In the genomic region with DNA sequence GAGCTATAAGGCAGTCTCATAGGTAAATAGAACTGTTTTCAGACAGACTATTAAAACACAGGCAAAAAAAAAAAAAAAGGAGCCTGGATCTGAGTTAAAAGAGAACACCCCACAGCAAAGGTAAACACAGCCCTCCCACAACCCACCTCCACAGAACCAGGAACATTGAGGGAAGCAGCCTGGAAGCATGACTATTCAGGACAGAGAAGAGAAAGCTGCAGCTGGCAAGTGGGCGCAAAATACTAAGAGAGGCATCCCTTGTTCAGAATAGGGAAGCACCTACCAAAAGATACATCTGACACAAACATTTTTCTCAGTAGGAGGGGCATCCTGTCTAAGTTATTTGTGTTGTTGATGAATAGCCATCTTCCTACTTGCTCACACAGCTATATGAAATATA, we compare ENCODE assay signal across 18 mouse cellular contexts.
DNase-seq lines count a peak whose midpoint lies in the region; ATAC-seq and TF ChIP-seq lines count a peak whose summit lies in the region.
"Had no signal": no experiment of that assay in that cellular context is flagged by ENCODE, and none has a peak within 500 bp of the region (broad histone marks: within the 10 kb centered on the region; RNA-seq: fewer than 3 reads in every experiment).

No protein-coding gene starts in this region.

- no peak for ATAC-seq in liver, postnatal 0 days
- no peak for ATAC-seq in megakaryocyte progenitor cell, adult 5-6 weeks (replicated peaks; ENCODE audit: poor library complexity)
- ATAC-seq: hindbrain, embryonic 16.5 days had no signal

- peak; percentile 92 for DNase-seq in right cerebral cortex, adult 18-20 months
- no peak for DNase-seq in right cerebral cortex, postnatal 4 days
- DNase-seq in layer of hippocampus, adult 9-10 months (ENCODE audit: low spot score) = peak; percentile 8
- peak; percentile 60 to 97 for DNase-seq in left cerebral cortex, postnatal 25 days (ENCODE audit: low spot score in 2 of 2)
- no peak for DNase-seq in urinary bladder, adult 2 months (ENCODE audit: low spot score)
- DNase-seq in adrenal gland, adult 8-10 months = no peak
- DNase-seq in liver, postnatal 0 days = no peak
- DNase-seq: cerebellum, adult 9-10 months; gastrocnemius, postnatal 36 days; kidney, adult 11 months; lung, adult 18-20 months; lung, postnatal 14 days; spleen, adult 18-20 months had no signal

- no peak for TF ChIP-seq EP300 in liver, postnatal 0 days (IDR thresholded peaks at IDR 0.05; ENCODE audit: low read depth)

- no peaks in the 10 kb centered on the region for H3K4me1 ChIP-seq in liver, postnatal 0 days (ENCODE audit: insufficient read depth)
- H3K4me1 ChIP-seq: forebrain, embryonic 12.5 days; limb, embryonic 10.5 days had no signal

- intact Hi-C loops in left cerebral cortex, postnatal 25 days (cut with DNase I) = loop anchor here (1.0 to 5.0 kb wide), 4 partner anchors 72 to 714 kb away; no protein-coding TSS in a partner anchor

- TF ChIP-seq CTCF in liver, postnatal 0 days (IDR thresholded peaks at IDR 0.05; ENCODE audit: low read depth) = no peak

- no peak overlapping the region for H3K9ac ChIP-seq in liver, postnatal 0 days (replicated peaks)
- H3K9ac ChIP-seq: forebrain, embryonic 12.5 days had no signal

- no peak overlapping the region for H3K4me2 ChIP-seq in liver, postnatal 0 days (ENCODE audit: low read depth, low read length)
- H3K4me2 ChIP-seq: forebrain, embryonic 12.5 days had no signal

- no peak overlapping the region for H3K27ac ChIP-seq in liver, postnatal 0 days (ENCODE audit: low read depth)
- H3K27ac ChIP-seq: forebrain, embryonic 12.5 days; kidney, postnatal 0 days; limb, embryonic 10.5 days had no signal

- 76% methylated on average over 1 of the region's 1 CpGs for WGBS in liver, postnatal 0 days (ENCODE audit: insufficient replicate concordance)

- no peaks in the 10 kb centered on the region for H3K9me3 ChIP-seq in liver, postnatal 0 days (ENCODE audit: low read length)
- H3K9me3 ChIP-seq: limb, embryonic 10.5 days had no signal

- no peak overlapping the region for H3K4me3 ChIP-seq in liver, postnatal 0 days (ENCODE audit: low read depth, low read length)
- H3K4me3 ChIP-seq: forebrain, embryonic 12.5 days; limb, embryonic 10.5 days had no signal

- H3K27me3 ChIP-seq in liver, postnatal 0 days (ENCODE audit: insufficient read depth, low read length) = no peaks in the 10 kb centered on the region
- H3K27me3 ChIP-seq: forebrain, embryonic 12.5 days had no signal

- no peaks in the 10 kb centered on the region for H3K36me3 ChIP-seq in liver, postnatal 0 days (replicated peaks; ENCODE audit: insufficient read depth, low read length)
- H3K36me3 ChIP-seq: forebrain, embryonic 12.5 days; limb, embryonic 10.5 days had no signal

Comparison
In these comparisons a context has a peak if more than half of its experiments do, and no peak if none do; other contexts are left out.
1. DNase-seq: peak in right cerebral cortex, adult 18-20 months (single experiment), layer of hippocampus, adult 9-10 months (single experiment) and left cerebral cortex, postnatal 25 days (2 of 2); none in right cerebral cortex, postnatal 4 days (single experiment), urinary bladder, adult 2 months (single experiment), adrenal gland, adult 8-10 months (single experiment) and liver, postnatal 0 days (single experiment).